9 mouse cellular contexts compared by ENCODE assay signal in genomic region chr9:30520853-30521439, GRCm38 (mm10).
DNase-seq lines count a peak whose midpoint lies in the region; ATAC-seq and TF ChIP-seq lines count a peak whose summit lies in the region.
"Had no signal": no experiment of that assay in that cellular context is flagged by ENCODE, and none has a peak within 500 bp of the region (broad histone marks: within the 10 kb centered on the region; RNA-seq: fewer than 3 reads in every experiment).

No protein-coding gene starts in this region.

- 39% methylated on average over 9 of the region's 9 CpGs for WGBS in neural tube, embryonic 13.5 days
- WGBS in thymus, adult 2 months, result 84% methylated on average over 9 of the region's 9 CpGs

- peaks cover 4 to 7% of the 10 kb centered on the region in 2 experiments; a peak in 3 of 4 replicates for H3K4me1 ChIP-seq in ES-E14 (ENCODE audit: control insufficient read depth in 2 of 2, insufficient read depth in 2 of 2, low read length in 2 of 2, poor library complexity in 1 of 2)
- H3K4me1 ChIP-seq in neural tube, embryonic 13.5 days (replicated peaks), result peaks cover 6% of the 10 kb centered on the region
- no peaks in the 10 kb centered on the region for H3K4me1 ChIP-seq in thymus, adult 2 months (replicated peaks; ENCODE audit: control insufficient read depth, insufficient read depth, low read length)
- H3K4me1 ChIP-seq: liver, embryonic 13.5 days had no signal

- H3K27ac ChIP-seq in ES-E14 (ENCODE audit: insufficient read depth, low read depth, low read length, poor library complexity, severe bottlenecking), result no peak overlapping the region
- H3K27ac ChIP-seq in left cerebral cortex, adult 2 months, result peak overlapping the region; percentile 77
- peak overlapping the region; percentile 59; the same call in 1 of the 2 replicates for H3K27ac ChIP-seq in neural tube, embryonic 13.5 days (replicated peaks)
- no peak overlapping the region for H3K27ac ChIP-seq in thymus, adult 2 months (ENCODE audit: control insufficient read depth, insufficient read depth, low read length)
- H3K27ac ChIP-seq: liver, embryonic 13.5 days had no signal

- TF ChIP-seq POLR2A in thymus, adult 2 months (IDR thresholded peaks at IDR 0.05; ENCODE audit: control insufficient read depth, extremely low read depth, insufficient read depth, low read length, poor library complexity), result no peak

- DNase-seq in ES-E14 (ENCODE audit: low read depth, low spot score), result no peak
- DNase-seq in brain, embryonic 18.5 days (ENCODE audit: low read depth, low spot score), result peak; percentile 76
- peak; percentile 20 to 38 for DNase-seq in frontal cortex, postnatal 14 days (ENCODE audit: low spot score in 2 of 2)
- peak; percentile 55 to 56 for DNase-seq in left cerebral cortex, adult 2 months (ENCODE audit: extremely low spot score in 1 of 2, low spot score in 2 of 2)
- no peak for DNase-seq in urinary bladder, postnatal 4 days (ENCODE audit: low spot score in 2 of 2)
- DNase-seq in thymus, adult 2 months, result no peak
- DNase-seq in kidney, adult 9 months, result no peak
- DNase-seq: liver, embryonic 13.5 days had no signal

- no peak overlapping the region for H3K4me2 ChIP-seq in neural tube, embryonic 13.5 days
- H3K4me2 ChIP-seq: liver, embryonic 13.5 days had no signal

- no peaks in the 10 kb centered on the region for H3K36me3 ChIP-seq in ES-E14 (ENCODE audit: control insufficient read depth, insufficient read depth, low read length, poor library complexity, severe bottlenecking)
- H3K36me3 ChIP-seq in neural tube, embryonic 13.5 days, result no peaks in the 10 kb centered on the region
- H3K36me3 ChIP-seq in thymus, adult 2 months (ENCODE audit: control insufficient read depth, insufficient read depth, low read length), result no peaks in the 10 kb centered on the region
- H3K36me3 ChIP-seq: liver, embryonic 13.5 days had no signal

- intact Hi-C loops in left cerebral cortex, adult 2 months (cut with DNase I), result no loop called here

- no peak overlapping the region for H3K9ac ChIP-seq in ES-E14 (ENCODE audit: insufficient read depth, low read depth, low read length, poor library complexity, severe bottlenecking)
- H3K9ac ChIP-seq in neural tube, embryonic 13.5 days, result no peak overlapping the region
- H3K9ac ChIP-seq: liver, embryonic 13.5 days had no signal

- H3K4me3 ChIP-seq in ES-E14 (ENCODE audit: insufficient read depth in 1 of 2, low read depth in 1 of 2, low read length in 2 of 2, poor library complexity in 1 of 2, severe bottlenecking in 1 of 2), result no peak overlapping the region
- no peak overlapping the region for H3K4me3 ChIP-seq in left cerebral cortex, adult 2 months
- no peak overlapping the region for H3K4me3 ChIP-seq in neural tube, embryonic 13.5 days
- H3K4me3 ChIP-seq in thymus, adult 2 months (ENCODE audit: control insufficient read depth, insufficient read depth, low read length), result no peak overlapping the region
- H3K4me3 ChIP-seq: liver, embryonic 13.5 days had no signal

- H3K9me3 ChIP-seq in ES-E14 (ENCODE audit: control insufficient read depth, insufficient read depth, low read depth, low read length), result no peaks in the 10 kb centered on the region
- no peaks in the 10 kb centered on the region for H3K9me3 ChIP-seq in neural tube, embryonic 13.5 days
- H3K9me3 ChIP-seq: liver, embryonic 13.5 days had no signal

- TF ChIP-seq CTCF in left cerebral cortex, adult 2 months (IDR thresholded peaks at IDR 0.05), result no peak
- TF ChIP-seq CTCF in thymus, adult 2 months (IDR thresholded peaks at IDR 0.05; ENCODE audit: borderline replicate concordance, control insufficient read depth, extremely low read depth, insufficient read depth, low read length, poor library complexity), result no peak

- in situ Hi-C loops in ES-E14 (cut with MboI; ENCODE audit: low sequenced_read_pairs in 2 of 2, unreplicated experiment in 2 of 2), result no loop called here

- peak; percentile 61; the same call in 1 of the 2 replicates for ATAC-seq in neural tube, embryonic 13.5 days (ENCODE audit: low read depth)

- H3K27me3 ChIP-seq in neural tube, embryonic 13.5 days, result no peaks in the 10 kb centered on the region
- H3K27me3 ChIP-seq in thymus, adult 2 months (ENCODE audit: control insufficient read depth, insufficient read depth, low read length), result no peaks in the 10 kb centered on the region
- H3K27me3 ChIP-seq: liver, embryonic 13.5 days had no signal

TF ChIP-seq in ES-E14, 5 proteins besides CTCF, POLR2A, EP300 and RAD21:
- peak; percentile 57; the same call in 1 of the 2 replicates for TF ChIP-seq ZNF384 (IDR thresholded peaks at IDR 0.05; ENCODE audit: low read depth, low read length)
- TF ChIP-seq HCFC1 (IDR thresholded peaks at IDR 0.05; ENCODE audit: borderline replicate concordance, insufficient read depth, low read length), result no peak
TF ChIP-seq in ES-E14: peak in this region for 1.

Comparison
In these comparisons a context has a peak if more than half of its experiments do, and no peak if none do; other contexts are left out.
1. DNase-seq: peak in brain, embryonic 18.5 days (single experiment), frontal cortex, postnatal 14 days (2 of 2) and left cerebral cortex, adult 2 months (2 of 2); none in ES-E14 (single experiment), urinary bladder, postnatal 4 days (0 of 2), thymus, adult 2 months (single experiment) and kidney, adult 9 months (single experiment).
2. H3K27ac ChIP-seq: peak in left cerebral cortex, adult 2 months (single experiment) and neural tube, embryonic 13.5 days (single experiment); none in ES-E14 (single experiment) and thymus, adult 2 months (single experiment).